27 mouse cellular contexts compared by ENCODE assay signal in the genomic region with DNA sequence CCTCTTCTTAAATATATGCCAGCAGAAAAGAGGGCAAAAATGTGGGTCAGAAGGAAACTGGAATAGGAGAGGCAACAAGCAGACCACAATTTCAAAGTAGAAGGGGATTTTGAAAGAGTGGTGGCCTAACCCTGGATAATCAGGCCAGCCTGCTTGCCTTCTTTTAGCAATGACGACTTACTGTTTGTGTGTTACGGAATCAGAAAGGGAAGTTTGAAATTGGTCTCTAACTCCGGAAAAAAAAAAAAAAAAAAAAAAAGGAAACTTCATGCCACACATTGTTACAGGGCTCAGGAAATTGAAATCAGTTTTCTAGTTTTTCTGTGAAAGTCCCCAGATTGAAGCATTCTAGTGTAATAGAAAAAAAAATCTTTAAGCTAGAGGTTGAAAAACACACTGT. TPM values are rescaled to one million over a fixed set of nuclear protein-coding genes. Genes with fewer than 3 reads are reported as not detected.
"Had no signal": no experiment of that assay in that cellular context is flagged by ENCODE, and none has a peak within 500 bp of the region (broad histone marks: within the 10 kb centered on the region; RNA-seq: fewer than 3 reads in every experiment).

No protein-coding gene starts in this region.

- H3K4me2 ChIP-seq: liver, embryonic 15.5 days; lung, embryonic 15.5 days; midbrain, embryonic 11.5 days; midbrain, embryonic 13.5 days; midbrain, embryonic 15.5 days; neural tube, embryonic 12.5 days had no signal

- ATAC-seq: liver, postnatal 0 days; lung, postnatal 0 days; midbrain, embryonic 13.5 days; midbrain, embryonic 15.5 days had no signal

- H3K27ac ChIP-seq: liver, embryonic 15.5 days; lung, embryonic 15.5 days; macrophage; midbrain, embryonic 13.5 days; midbrain, embryonic 15.5 days; neural tube, embryonic 12.5 days had no signal

- H3K4me3 ChIP-seq: liver, embryonic 15.5 days; lung, embryonic 15.5 days; megakaryocyte, embryonic 14.5 days; midbrain, embryonic 13.5 days; midbrain, embryonic 15.5 days; neural tube, embryonic 12.5 days had no signal

- H3K27me3 ChIP-seq: liver, embryonic 15.5 days; lung, embryonic 15.5 days; megakaryocyte, embryonic 14.5 days; midbrain, embryonic 13.5 days; midbrain, embryonic 15.5 days; neural tube, embryonic 12.5 days had no signal

- H3K9ac ChIP-seq: liver, embryonic 15.5 days; liver, postnatal 0 days; lung, embryonic 15.5 days; midbrain, embryonic 13.5 days; midbrain, embryonic 15.5 days; neural tube, embryonic 12.5 days had no signal

- H3K4me1 ChIP-seq: liver, embryonic 15.5 days; lung, embryonic 15.5 days; megakaryocyte, embryonic 14.5 days; midbrain, embryonic 13.5 days; midbrain, embryonic 15.5 days; neural tube, embryonic 12.5 days had no signal

- H3K9me3 ChIP-seq: liver, embryonic 15.5 days; lung, embryonic 15.5 days; megakaryocyte, embryonic 14.5 days; midbrain, embryonic 13.5 days; midbrain, embryonic 15.5 days; neural tube, embryonic 12.5 days had no signal

- H3K36me3 ChIP-seq: liver, embryonic 15.5 days; lung, embryonic 15.5 days; midbrain, embryonic 13.5 days; midbrain, embryonic 15.5 days; neural tube, embryonic 12.5 days had no signal

- DNase-seq: liver, postnatal 0 days; lung, adult 2 months; lung, postnatal 14 days; right cerebral cortex, postnatal 25 days; right cerebral cortex, postnatal 4 days; spleen, adult 18-20 months; thymus, adult 18-20 months; thymus, postnatal 14 days; thymus, postnatal 4 days had no signal

RNA-seq across cellular contexts. Expression of a gene that starts 26.6 kb away (rescaled TPM):
- total RNA-seq: midbrain, postnatal 0 days; monocyte, adult 5-6 weeks; neutrophil, adult 5-6 weeks had no signal
- polyA plus RNA-seq: liver, embryonic 15.5 days; liver, postnatal 0 days; lung, adult 2 months; lung, embryonic 15.5 days; lung, postnatal 0 days; macrophage; midbrain, embryonic 11.5 days; midbrain, embryonic 13.5 days; midbrain, embryonic 15.5 days; midbrain, postnatal 0 days; neural tube, embryonic 12.5 days; neural tube, embryonic 14.5 days; small intestine, adult 2 months; stomach, embryonic 14.5 days; stomach, embryonic 16.5 days; urinary bladder, adult 2 months had no signal

RNA-seq across cellular contexts. Expression of a gene that starts 29.9 kb away (rescaled TPM):
- total RNA-seq: midbrain, postnatal 0 days; monocyte, adult 5-6 weeks; neutrophil, adult 5-6 weeks had no signal
- polyA plus RNA-seq: liver, embryonic 15.5 days; liver, postnatal 0 days; lung, adult 2 months; lung, embryonic 15.5 days; lung, postnatal 0 days; macrophage; midbrain, embryonic 11.5 days; midbrain, embryonic 13.5 days; midbrain, embryonic 15.5 days; midbrain, postnatal 0 days; neural tube, embryonic 12.5 days; neural tube, embryonic 14.5 days; thymus, postnatal 0 days; urinary bladder, adult 2 months had no signal

RNA-seq across cellular contexts. Expression of a gene that starts 48.4 kb away (rescaled TPM):
- total RNA-seq: midbrain, postnatal 0 days; monocyte, adult 5-6 weeks had no signal
- polyA plus RNA-seq: midbrain, embryonic 11.5 days; midbrain, embryonic 13.5 days; midbrain, embryonic 15.5 days; midbrain, postnatal 0 days; neural tube, embryonic 14.5 days had no signal
